Comparison of ENCODE assay signal across 8 mouse cellular contexts in genomic region chr9:122018782-122019395, GRCm38 (mm10). TPM values are rescaled to one million over a fixed set of nuclear protein-coding genes. Genes with fewer than 3 reads are reported as not detected.
DNase-seq lines count a peak whose midpoint lies in the region; ATAC-seq lines count a peak whose summit lies in the region.

No protein-coding gene starts in this region.

- H3K4me3 ChIP-seq in embryonic facial prominence, embryonic 14.5 days (ENCODE audit: low read depth, low read length) = no peak overlapping the region
- no peak overlapping the region for H3K4me3 ChIP-seq in heart, embryonic 14.5 days (ENCODE audit: control insufficient read depth in 1 of 2, insufficient read depth in 1 of 2, low read depth in 1 of 2, low read length in 2 of 2)
- H3K4me3 ChIP-seq in stomach, embryonic 14.5 days (ENCODE audit: low read depth, low read length) = no peak overlapping the region

- intact Hi-C loops in heart, postnatal 25 days (cut with DNase I) = loop anchor here (1.0 to 5.0 kb wide), 4 partner anchors 179 to 293 kb away; no protein-coding TSS in a partner anchor

- WGBS in embryonic facial prominence, embryonic 14.5 days = 8% methylated on average over 8 of the region's 8 CpGs
- WGBS in heart, embryonic 14.5 days = 21% methylated on average over 8 of the region's 8 CpGs
- 9% methylated on average over 8 of the region's 8 CpGs for WGBS in stomach, embryonic 14.5 days

- 0 out of 2 replicates have a peak, but pooled peaks cover 5% of the 10 kb centered on the region for H3K4me1 ChIP-seq in embryonic facial prominence, embryonic 14.5 days (ENCODE audit: control insufficient read depth, insufficient read depth, low read length)
- H3K4me1 ChIP-seq in heart, embryonic 14.5 days (ENCODE audit: control insufficient read depth in 2 of 2, insufficient read depth in 2 of 2, low read length in 2 of 2) = peaks cover 15 to 20% of the 10 kb centered on the region in 2 experiments; a peak in 3 of 4 replicates
- H3K4me1 ChIP-seq in stomach, embryonic 14.5 days (ENCODE audit: control insufficient read depth, insufficient read depth, low read length) = peaks cover 7% of the 10 kb centered on the region; the same call in 1 of the 2 replicates

- H3K27ac ChIP-seq in embryonic facial prominence, embryonic 14.5 days (replicated peaks; ENCODE audit: low read depth, low read length) = peak overlapping the region; percentile 52; the same call in 1 of the 2 replicates
- no peak overlapping the region for H3K27ac ChIP-seq in heart, embryonic 14.5 days (replicated peaks in 1 of 2; ENCODE audit: control insufficient read depth in 1 of 2, insufficient read depth in 1 of 2, low read depth in 2 of 2, low read length in 2 of 2)
- H3K27ac ChIP-seq in stomach, embryonic 14.5 days (ENCODE audit: low read length) = peak overlapping the region; percentile 44; the same call in 1 of the 2 replicates

- H3K27me3 ChIP-seq in embryonic facial prominence, embryonic 14.5 days (replicated peaks; ENCODE audit: control insufficient read depth, insufficient read depth, low read length) = no peaks in the 10 kb centered on the region; the same call in 1 of the 2 replicates
- H3K27me3 ChIP-seq in heart, embryonic 14.5 days (ENCODE audit: control insufficient read depth, insufficient read depth, low read length) = no peaks in the 10 kb centered on the region
- no peaks in the 10 kb centered on the region for H3K27me3 ChIP-seq in stomach, embryonic 14.5 days (ENCODE audit: control insufficient read depth, insufficient read depth, low read length)

- no peak overlapping the region for H3K9ac ChIP-seq in embryonic facial prominence, embryonic 14.5 days (ENCODE audit: low read depth, low read length)
- no peak overlapping the region for H3K9ac ChIP-seq in heart, embryonic 14.5 days (ENCODE audit: low read length)
- H3K9ac ChIP-seq in stomach, embryonic 14.5 days (replicated peaks; ENCODE audit: low read depth, low read length) = no peak overlapping the region

- ATAC-seq in embryonic facial prominence, embryonic 14.5 days (ENCODE audit: low read depth) = peak; percentile 79
- ATAC-seq in heart, embryonic 14.5 days (ENCODE audit: insufficient number of reproducible peaks, insufficient read depth, low FRiP score, low read depth) = 0 out of 2 replicates have a peak, but pooled peaks have one; percentile 5
- ATAC-seq in megakaryocyte progenitor cell, adult 5-6 weeks (replicated peaks; ENCODE audit: poor library complexity) = 0 out of 2 replicates have a peak, but pooled peaks have one; percentile 35
- peak; percentile 64; the same call in 1 of the 2 replicates for ATAC-seq in stomach, embryonic 14.5 days (ENCODE audit: insufficient number of reproducible peaks, insufficient read depth, low FRiP score, low read depth)

- no peaks in the 10 kb centered on the region for H3K36me3 ChIP-seq in embryonic facial prominence, embryonic 14.5 days (ENCODE audit: control insufficient read depth, insufficient read depth, low read length)
- H3K36me3 ChIP-seq in heart, embryonic 14.5 days (ENCODE audit: control insufficient read depth, insufficient read depth, low read length) = no peaks in the 10 kb centered on the region
- no peaks in the 10 kb centered on the region for H3K36me3 ChIP-seq in stomach, embryonic 14.5 days (ENCODE audit: control insufficient read depth, insufficient read depth, low read length)

- H3K4me2 ChIP-seq in embryonic facial prominence, embryonic 14.5 days (ENCODE audit: low read depth, low read length) = peak overlapping the region; percentile 32
- H3K4me2 ChIP-seq in heart, embryonic 14.5 days (ENCODE audit: low read length) = no peak overlapping the region
- 0 out of 2 replicates have a peak overlapping the region, but pooled peaks have one; percentile 20 for H3K4me2 ChIP-seq in stomach, embryonic 14.5 days (replicated peaks; ENCODE audit: low read depth, low read length)

- H3K9me3 ChIP-seq in embryonic facial prominence, embryonic 14.5 days (ENCODE audit: control insufficient read depth, low read length) = no peaks in the 10 kb centered on the region
- H3K9me3 ChIP-seq in heart, embryonic 14.5 days (ENCODE audit: control insufficient read depth, low read length) = no peaks in the 10 kb centered on the region
- no peaks in the 10 kb centered on the region for H3K9me3 ChIP-seq in stomach, embryonic 14.5 days (ENCODE audit: control insufficient read depth, low read depth, low read length)

- peak; percentile 96 for DNase-seq in heart, adult 11 months
- no peak for DNase-seq in heart, postnatal 25 days (ENCODE audit: low spot score)
- peak; percentile 51 for DNase-seq in adrenal gland, postnatal 25 days
- peak; percentile 92 for DNase-seq in embryonic facial prominence, embryonic 14.5 days (ENCODE audit: low spot score)
- DNase-seq in kidney, postnatal 10 days = peak; percentile 83

RNA-seq across cellular contexts. Expression of gene Pomgnt2, which starts 22.0 kb away (rescaled TPM):
- 10 to 100 TPM; 12.1 to 13.1 TPM for total RNA-seq in heart, postnatal 25 days (2021)
- total RNA-seq in adrenal gland, postnatal 25 days (2021) = 16.3 and 21.3 TPM in 2 replicates
- 15.8 and 17.6 TPM in 2 replicates for polyA plus RNA-seq in embryonic facial prominence, embryonic 14.5 days (2014; fragmentation: Nextera tagmentation; extraction: Ambion mirVana)
- polyA plus RNA-seq in heart, embryonic 14.5 days (2014; fragmentation: Nextera tagmentation; extraction: Ambion mirVana) = 10.5 and 12.1 TPM in 2 replicates
- 3.2 and 4.6 TPM in 2 replicates for total RNA-seq in megakaryocyte progenitor cell, adult 5-6 weeks (2015)
- total RNA-seq in megakaryocyte progenitor cell, adult 5-6 weeks (2017) = 4.9 and 6.7 TPM in 2 replicates
- 13.0 and 13.8 TPM in 2 replicates for polyA plus RNA-seq in stomach, embryonic 14.5 days (2014; fragmentation: Nextera tagmentation; extraction: Ambion mirVana)

Comparison
In these comparisons a context has a peak if more than half of its experiments do, and no peak if none do; other contexts are left out.
1. ATAC-seq: peak in every context shown above with its lines; median percentile 79 in embryonic facial prominence, embryonic 14.5 days; 64 in stomach, embryonic 14.5 days; 35 in megakaryocyte progenitor cell, adult 5-6 weeks; 5 in heart, embryonic 14.5 days.
2. H3K27ac ChIP-seq: peak in embryonic facial prominence, embryonic 14.5 days (single experiment) and stomach, embryonic 14.5 days (single experiment); none in heart, embryonic 14.5 days (0 of 2).